Mouse (Mus musculus) T-helper 1 cell (primary cell): ENCODE measurements at regions not wholly inside any gene's neighbourhood (a gene's known extent, or its start where the extent isn't known, plus 50 kb on each side); places are given as distances from the start of the nearest gene placed in this dataset.
"Not testable (repeated sequence)": the region's sequence is repeated elsewhere in the genome, so short reads cannot be mapped to it uniquely, and the experiment has no call there.

ENCODE experiments used
- in situ Hi-C: fragments of 300-600 bp; cut with MboI, MseI; formaldehyde crosslinking; loops from one replicate; pipeline ENCODE4 v1.15.1; 2025; ENCODE audit warnings: high pct_unique_total_duplicates

- in situ Hi-C loops, result no loop called here
These were observed 144.6 kb upstream of the Rbbp6 start for GRCm38 (mm10) chr7:122820587-122821535.

GRCm38 (mm10) chr7:122823429-122823828 is 142.1 kb upstream of the Rbbp6 start:
- in situ Hi-C loops, result no loop called here

- in situ Hi-C loops, result loop anchor here (25.0 kb wide), 1 partner anchor 1798 kb away; no protein-coding TSS in a partner anchor
These were observed 126.4 kb upstream of the Rbbp6 start for GRCm38 (mm10) chr7:122839091-122839490.

- in situ Hi-C loops, result loop anchor here (25.0 kb wide), 1 partner anchor 1792 kb away; no protein-coding TSS in a partner anchor
These were observed 120.7 kb upstream of the Rbbp6 start for GRCm38 (mm10) chr7:122844831-122845230.

- in situ Hi-C loops, result loop anchor here (25.0 kb wide), 1 partner anchor 1790 kb away; no protein-coding TSS in a partner anchor
These were observed 118.1 kb upstream of the Rbbp6 start for GRCm38 (mm10) chr7:122847376-122847775.

GRCm38 (mm10) chr7:122873386-122873785 is 92.1 kb upstream of the Rbbp6 start:
- in situ Hi-C loops, result no loop called here

- in situ Hi-C loops, result no loop called here
These were observed 89.2 kb upstream of the Rbbp6 start for GRCm38 (mm10) chr7:122876286-122876685.

GRCm38 (mm10) chr7:122881890-122882500 is 83.5 kb upstream of the Rbbp6 start:
- in situ Hi-C loops, result not testable (repeated sequence)

- in situ Hi-C loops, result no loop called here
These were observed 78.7 kb upstream of the Rbbp6 start for GRCm38 (mm10) chr7:122886737-122887136.

- in situ Hi-C loops, result no loop called here
These were observed 68.3 kb upstream of the Rbbp6 start for GRCm38 (mm10) chr7:122897148-122897547.

GRCm38 (mm10) chr7:122906056-122906455 is 59.4 kb upstream of the Rbbp6 start:
- in situ Hi-C loops, result loop anchor here (5.0 kb wide), 1 partner anchor 949 kb away; no protein-coding TSS in a partner anchor

GRCm38 (mm10) chr7:122909296-122909695 is 56.2 kb upstream of the Rbbp6 start:
- in situ Hi-C loops, result loop anchor here (5.0 kb wide), 1 partner anchor 952 kb away; no protein-coding TSS in a partner anchor
